Mouse (Mus musculus): ENCODE measurements around the gene 1700029F12Rik. TPM values are rescaled to one million over a fixed set of nuclear protein-coding genes. Genes with fewer than 3 reads are reported as not detected.

1700029F12Rik gene
- polyA plus RNA-seq, 1 experiment from 2014 or later = not detected

DNA sequence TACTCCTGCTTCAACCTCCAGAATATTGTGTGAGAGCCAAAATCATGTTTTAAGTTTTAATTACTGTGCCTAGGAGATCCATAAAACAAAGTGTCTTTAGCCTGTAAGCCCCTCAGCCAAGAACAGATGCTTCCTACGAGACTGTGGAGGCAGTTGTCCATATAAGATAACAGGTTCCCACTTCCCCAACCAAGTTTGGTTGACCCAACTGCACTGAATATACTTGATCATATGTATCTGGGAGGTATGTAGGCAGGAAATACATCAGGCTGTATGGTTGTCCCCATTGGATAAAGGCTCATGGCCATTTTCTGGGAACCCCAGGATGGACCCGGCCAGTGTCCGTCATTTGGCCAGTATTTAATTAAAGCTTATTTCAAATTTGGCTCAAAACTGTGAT lies 44.1 kb downstream of the 1700029F12Rik start:
- Histone ChIP-seq H3K4me1 (ENCODE audit: control insufficient read depth, insufficient read depth, low read length) (no peaks in the 10 kb centered on the region), H3K4me3 (ENCODE audit: low read depth, low read length) (no peak overlapping the region), H3K27me3 (replicated peaks; ENCODE audit: control insufficient read depth, insufficient read depth, low read length) (no peaks in the 10 kb centered on the region), H3K9ac (ENCODE audit: low read depth, low read length) (no peak overlapping the region), H3K27ac (replicated peaks; ENCODE audit: low read depth, low read length) (no peak overlapping the region), H3K36me3 (ENCODE audit: control insufficient read depth, insufficient read depth, low read length) (no peaks in the 10 kb centered on the region), H3K4me2 (ENCODE audit: low read depth, low read length) (no peak overlapping the region), H3K9me3 (ENCODE audit: control insufficient read depth, low read length) (no peaks in the 10 kb centered on the region)
- no peak for ATAC-seq (ENCODE audit: low read depth)
- DNase-seq (ENCODE audit: low spot score) = no peak
- WGBS = 93% methylated on average over 3 of the region's 3 CpGs

DNA sequence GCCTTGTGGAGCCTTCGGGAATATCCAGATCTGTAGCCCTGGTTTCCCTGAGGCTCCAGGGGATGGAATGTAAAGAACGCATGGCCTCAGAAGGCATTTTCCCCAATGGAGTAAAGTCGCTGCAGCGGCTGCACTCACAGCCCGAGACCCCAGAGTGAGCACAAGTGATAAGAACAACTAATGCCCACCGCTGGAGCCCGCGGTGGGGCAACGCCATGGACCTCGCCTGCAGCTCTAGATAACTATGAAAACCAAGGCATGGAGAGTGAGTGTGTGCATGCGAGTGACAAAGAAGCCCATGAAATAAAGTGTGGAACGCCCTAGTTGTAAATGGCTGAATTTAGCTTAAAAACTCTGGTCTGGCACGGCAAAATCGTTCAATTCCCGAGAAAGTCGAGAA lies 45.0 kb downstream of the 1700029F12Rik start:
- ATAC-seq (ENCODE audit: low read depth) = no peak

DNA sequence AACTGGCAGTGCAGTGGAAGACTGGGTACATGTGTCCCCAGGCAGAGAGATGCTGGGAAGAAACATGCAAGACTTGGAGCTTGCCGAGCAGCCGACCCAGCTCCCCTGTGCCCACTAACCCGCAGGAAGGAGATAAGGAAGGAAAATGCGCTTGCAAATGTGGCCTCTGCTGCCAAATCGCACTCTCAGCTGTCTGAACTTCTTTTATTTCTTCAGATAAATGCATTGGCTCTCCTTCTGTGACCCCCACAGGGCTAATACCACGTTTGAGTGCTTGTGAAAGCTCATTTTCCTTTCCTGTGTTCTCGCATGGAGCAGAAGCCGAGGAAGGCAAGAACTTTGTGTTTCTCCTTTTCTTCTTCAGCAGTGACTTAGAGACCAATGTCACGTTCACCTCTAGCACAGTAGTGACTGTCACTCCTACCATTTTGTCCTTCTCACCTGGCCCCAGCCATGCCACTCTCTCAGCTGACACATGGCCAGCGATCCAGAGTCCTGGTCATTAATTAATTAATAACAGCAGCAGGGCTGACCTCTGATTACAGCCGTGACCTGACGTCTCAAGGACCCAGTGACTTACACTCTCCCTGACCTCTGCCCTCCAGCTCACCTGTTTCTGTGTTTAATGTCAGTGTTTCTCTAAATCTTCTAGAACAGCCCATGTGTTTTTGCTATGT lies 48.4 kb downstream of the 1700029F12Rik start:
- Histone ChIP-seq H3K27me3 (replicated peaks; ENCODE audit: control insufficient read depth, insufficient read depth, low read length) (no peaks in the 10 kb centered on the region), H3K27ac (replicated peaks; ENCODE audit: low read depth, low read length) (no peak overlapping the region), H3K4me2 (ENCODE audit: low read depth, low read length) (no peak overlapping the region), H3K4me3 (ENCODE audit: low read depth, low read length) (no peak overlapping the region), H3K9me3 (ENCODE audit: control insufficient read depth, low read length) (no peaks in the 10 kb centered on the region), H3K4me1 (ENCODE audit: control insufficient read depth, insufficient read depth, low read length) (peaks cover 6% of the 10 kb centered on the region; the same call in 1 of the 2 replicates), H3K36me3 (ENCODE audit: control insufficient read depth, insufficient read depth, low read length) (no peaks in the 10 kb centered on the region), H3K9ac (ENCODE audit: low read depth, low read length) (no peak overlapping the region)
- no peak for ATAC-seq (ENCODE audit: low read depth)
- DNase-seq (ENCODE audit: low spot score) = no peak
- WGBS = 55% methylated on average over 12 of the region's 12 CpGs

More for the DNA sequence above, 45.0 kb downstream of the 1700029F12Rik start:
- no peak for DNase-seq (ENCODE audit: low spot score)
- H3K9me3 ChIP-seq (ENCODE audit: control insufficient read depth, low read length) = no peaks in the 10 kb centered on the region
- H3K9ac ChIP-seq (ENCODE audit: low read depth, low read length) = no peak overlapping the region
- H3K4me2 ChIP-seq (ENCODE audit: low read depth, low read length) = no peak overlapping the region
- H3K27me3 ChIP-seq (replicated peaks; ENCODE audit: control insufficient read depth, insufficient read depth, low read length) = no peaks in the 10 kb centered on the region
- WGBS = 93% methylated on average over 16 of the region's 16 CpGs
- H3K4me1 ChIP-seq (ENCODE audit: control insufficient read depth, insufficient read depth, low read length) = no peaks in the 10 kb centered on the region
- H3K27ac ChIP-seq (replicated peaks; ENCODE audit: low read depth, low read length) = no peak overlapping the region
- H3K4me3 ChIP-seq (ENCODE audit: low read depth, low read length) = no peak overlapping the region
- H3K36me3 ChIP-seq (ENCODE audit: control insufficient read depth, insufficient read depth, low read length) = no peaks in the 10 kb centered on the region

DNA sequence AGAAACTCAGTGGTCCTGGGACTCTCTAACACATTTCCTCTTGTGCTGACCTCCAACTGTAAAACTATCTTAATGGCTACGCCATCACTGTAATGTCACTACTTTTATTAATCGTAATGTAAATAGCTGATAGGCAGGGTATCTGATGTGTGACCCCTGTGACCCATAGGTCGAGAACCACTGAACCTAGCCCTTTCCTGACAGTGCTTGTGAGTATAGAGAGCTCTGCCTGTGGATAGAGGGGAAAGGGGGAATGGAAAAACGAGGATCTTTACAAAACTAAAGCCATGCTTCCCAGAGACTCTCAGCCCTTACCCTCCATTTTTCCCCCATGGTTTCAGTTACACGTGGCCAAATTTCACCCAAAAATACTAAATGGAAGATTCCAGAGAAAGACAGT lies 49.5 kb downstream of the 1700029F12Rik start:
- no peak for ATAC-seq (ENCODE audit: low read depth)
- H3K27me3 ChIP-seq (replicated peaks; ENCODE audit: control insufficient read depth, insufficient read depth, low read length) = no peaks in the 10 kb centered on the region
- H3K4me3 ChIP-seq (ENCODE audit: low read depth, low read length) = no peak overlapping the region
- no peak for DNase-seq (ENCODE audit: low spot score)
- H3K9me3 ChIP-seq (ENCODE audit: control insufficient read depth, low read length) = no peaks in the 10 kb centered on the region
- no peak overlapping the region for H3K27ac ChIP-seq (replicated peaks; ENCODE audit: low read depth, low read length)
- H3K4me2 ChIP-seq (ENCODE audit: low read depth, low read length) = no peak overlapping the region
- no peak overlapping the region for H3K9ac ChIP-seq (ENCODE audit: low read depth, low read length)
- peaks cover 6% of the 10 kb centered on the region; the same call in 1 of the 2 replicates for H3K4me1 ChIP-seq (ENCODE audit: control insufficient read depth, insufficient read depth, low read length)
- WGBS = 75% methylated on average over 5 of the region's 5 CpGs
- no peaks in the 10 kb centered on the region for H3K36me3 ChIP-seq (ENCODE audit: control insufficient read depth, insufficient read depth, low read length)

- ATAC-seq (ENCODE audit: low read depth) = no peak
- Histone ChIP-seq H3K9ac (ENCODE audit: low read depth, low read length) (no peak overlapping the region), H3K4me1 (ENCODE audit: control insufficient read depth, insufficient read depth, low read length) (peaks cover 6% of the 10 kb centered on the region; the same call in 1 of the 2 replicates), H3K27me3 (replicated peaks; ENCODE audit: control insufficient read depth, insufficient read depth, low read length) (no peaks in the 10 kb centered on the region), H3K27ac (replicated peaks; ENCODE audit: low read depth, low read length) (no peak overlapping the region), H3K36me3 (ENCODE audit: control insufficient read depth, insufficient read depth, low read length) (no peaks in the 10 kb centered on the region), H3K4me2 (ENCODE audit: low read depth, low read length) (peak overlapping the region; percentile 20), H3K4me3 (ENCODE audit: low read depth, low read length) (no peak overlapping the region), H3K9me3 (ENCODE audit: control insufficient read depth, low read length) (no peaks in the 10 kb centered on the region)
- DNase-seq (ENCODE audit: low spot score) = no peak
- WGBS = 60% methylated on average over 26 of the region's 26 CpGs
Measured at GRCm38 (mm10) chr13:96983251-96984126, 50.7 kb downstream of the 1700029F12Rik start.

- Histone ChIP-seq H3K4me2 (ENCODE audit: low read depth, low read length) (no peak overlapping the region), H3K4me3 (ENCODE audit: low read depth, low read length) (no peak overlapping the region), H3K36me3 (ENCODE audit: control insufficient read depth, insufficient read depth, low read length) (no peaks in the 10 kb centered on the region), H3K4me1 (ENCODE audit: control insufficient read depth, insufficient read depth, low read length) (peaks cover 6% of the 10 kb centered on the region; the same call in 1 of the 2 replicates), H3K9ac (ENCODE audit: low read depth, low read length) (no peak overlapping the region), H3K27me3 (replicated peaks; ENCODE audit: control insufficient read depth, insufficient read depth, low read length) (no peaks in the 10 kb centered on the region), H3K9me3 (ENCODE audit: control insufficient read depth, low read length) (no peaks in the 10 kb centered on the region), H3K27ac (replicated peaks; ENCODE audit: low read depth, low read length) (no peak overlapping the region)
- DNase-seq (ENCODE audit: low spot score) = no peak
- ATAC-seq (ENCODE audit: low read depth) = no peak
Measured at GRCm38 (mm10) chr13:96980561-96980960, 53.6 kb downstream of the 1700029F12Rik start.

DNA sequence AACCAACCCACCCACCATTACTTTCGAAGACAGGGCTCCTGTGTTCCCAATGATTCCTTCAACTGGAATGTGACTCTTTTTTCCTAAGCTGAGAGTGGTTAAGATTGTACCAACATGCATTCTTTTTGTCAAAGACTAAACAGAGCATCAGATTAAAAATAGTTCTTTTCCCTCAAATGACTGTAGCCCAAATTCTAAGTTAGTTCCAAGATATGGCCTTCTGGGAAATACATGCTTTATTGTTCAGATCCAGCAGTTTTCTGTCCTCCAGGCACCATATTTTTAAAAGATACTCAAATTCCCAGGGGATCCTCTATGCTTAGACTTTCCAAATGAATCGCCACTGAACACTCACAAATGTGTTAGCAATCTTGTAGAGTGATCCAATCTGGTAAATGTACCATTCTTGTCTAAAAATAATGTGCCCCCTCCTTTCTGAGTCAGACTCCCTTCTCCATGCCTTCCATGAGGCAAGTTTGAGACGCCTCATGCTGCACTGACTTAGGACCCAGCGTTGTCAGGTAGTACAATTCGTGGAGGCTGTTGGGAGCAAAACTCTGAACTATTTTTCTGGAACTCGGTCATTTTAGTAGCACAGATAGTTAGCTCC lies 57.1 kb downstream of the 1700029F12Rik start:
- Histone ChIP-seq H3K4me2 (ENCODE audit: low read depth, low read length) (no peak overlapping the region), H3K36me3 (ENCODE audit: control insufficient read depth, insufficient read depth, low read length) (no peaks in the 10 kb centered on the region), H3K9ac (ENCODE audit: low read depth, low read length) (no peak overlapping the region), H3K4me1 (ENCODE audit: control insufficient read depth, insufficient read depth, low read length) (no peaks in the 10 kb centered on the region), H3K4me3 (ENCODE audit: low read depth, low read length) (no peak overlapping the region), H3K27ac (replicated peaks; ENCODE audit: low read depth, low read length) (no peak overlapping the region), H3K27me3 (replicated peaks; ENCODE audit: control insufficient read depth, insufficient read depth, low read length) (no peaks in the 10 kb centered on the region), H3K9me3 (ENCODE audit: control insufficient read depth, low read length) (no peaks in the 10 kb centered on the region)
- DNase-seq (ENCODE audit: low spot score) (no peak), ATAC-seq (ENCODE audit: low read depth) (no peak)
- 80% methylated on average over 6 of the region's 6 CpGs for WGBS

GRCm38 (mm10) chr13:96973318-96973717 lies 60.8 kb downstream of the 1700029F12Rik start:
- DNase-seq (ENCODE audit: low spot score) = no peak
- WGBS = 87% methylated on average over 4 of the region's 4 CpGs
- Histone ChIP-seq H3K4me2 (ENCODE audit: low read depth, low read length) (no peak overlapping the region), H3K4me3 (ENCODE audit: low read depth, low read length) (no peak overlapping the region), H3K9me3 (ENCODE audit: control insufficient read depth, low read length) (no peaks in the 10 kb centered on the region), H3K27me3 (replicated peaks; ENCODE audit: control insufficient read depth, insufficient read depth, low read length) (no peaks in the 10 kb centered on the region), H3K4me1 (ENCODE audit: control insufficient read depth, insufficient read depth, low read length) (no peaks in the 10 kb centered on the region), H3K27ac (replicated peaks; ENCODE audit: low read depth, low read length) (no peak overlapping the region), H3K36me3 (ENCODE audit: control insufficient read depth, insufficient read depth, low read length) (no peaks in the 10 kb centered on the region), H3K9ac (ENCODE audit: low read depth, low read length) (no peak overlapping the region)
- ATAC-seq (ENCODE audit: low read depth) = no peak

All from embryonic facial prominence, embryonic 14.5 days (tissue).